ENCODE assay signal across 22 mouse cellular contexts in genomic region chr12:112772306-112772705, GRCm38 (mm10).
"Had no signal": no experiment of that assay in that cellular context is flagged by ENCODE, and none has a peak within 500 bp of the region (broad histone marks: within the 10 kb centered on the region; RNA-seq: fewer than 3 reads in every experiment).

No protein-coding gene starts in this region.

- DNase-seq: gastrocnemius, postnatal 10 days; gastrocnemius, postnatal 36 days; heart, postnatal 14 days; kidney, adult 11 months; kidney, adult 2 months; kidney, adult 9 months; kidney, postnatal 14 days; kidney, postnatal 36 days; layer of hippocampus, adult 9-11 months; layer of hippocampus, postnatal 36 days; left cerebral cortex, postnatal 4 days had no signal

- ATAC-seq: hindbrain, postnatal 0 days; intestine, embryonic 16.5 days; liver, embryonic 12.5 days had no signal

- H3K27ac ChIP-seq: heart, embryonic 13.5 days; heart, embryonic 15.5 days; hindbrain, embryonic 13.5 days; hindbrain, embryonic 15.5 days; hindbrain, postnatal 0 days; kidney, embryonic 15.5 days; kidney, postnatal 0 days; limb, embryonic 13.5 days; limb, embryonic 15.5 days; liver, embryonic 12.5 days had no signal

- H3K4me3 ChIP-seq: heart, embryonic 13.5 days; heart, embryonic 15.5 days; hindbrain, embryonic 13.5 days; hindbrain, embryonic 15.5 days; kidney, embryonic 15.5 days; limb, embryonic 13.5 days; limb, embryonic 15.5 days; liver, embryonic 12.5 days had no signal
